Mouse (Mus musculus) liver, postnatal 0 days (tissue): ENCODE results near the gene Tapbpl.

Experiments
- CTCF ChIP-seq: sonication (generic); IDR thresholded peaks from 2 replicates; pipeline ENCODE4 v1.5.1; 2016; ENCODE audit warnings: antibody characterized with exemption, low read depth
- EP300 ChIP-seq: IDR thresholded peaks from 2 replicates; pipeline ENCODE4 v1.6.1; 2016; ENCODE audit warnings: antibody characterized with exemption, low read depth, mild to moderate bottlenecking

GRCm38 (mm10) chr6:125190816-125191215, 40.8 kb downstream of the Tapbpl start:
- TF ChIP-seq EP300 (no peak), CTCF (no peak)
